Mouse (Mus musculus) neural tube, embryonic 12.5 days (tissue): Measurements from ENCODE around the gene Gpat2. TPM values are rescaled to one million over a fixed set of nuclear protein-coding genes. Genes with fewer than 3 reads are reported as not detected.

Experiments
- ATAC-seq: fragments of 200-750 bp; cut with Nextera tagmentation; 2 replicates; pipeline ENCODE4 v1.8.0; 2017; ENCODE audit warnings: low read depth, mild to moderate bottlenecking, moderate TSS enrichment, moderate library complexity; ENCODE audit not compliant: low FRiP score
- H3K27ac ChIP-seq: fragments of 300-500 bp; sonication (generic); 2 replicates; pipeline ENCODE4 v1.5.1; 2016
- H3K27me3 ChIP-seq: fragments of 300-500 bp; sonication (generic); replicated peaks from 2 replicates; pipeline ENCODE4 v1.6.1; 2016; ENCODE audit warnings: mild to moderate bottlenecking
- H3K36me3 ChIP-seq: fragments of 300-500 bp; sonication (generic); 2 replicates; pipeline ENCODE4 v1.6.1; 2016; ENCODE audit warnings: mild to moderate bottlenecking
- H3K4me1 ChIP-seq: fragments of 300-500 bp; sonication (generic); 2 replicates; pipeline ENCODE4 v1.6.1; 2016
- H3K4me2 ChIP-seq: fragments of 300-500 bp; sonication (generic); replicated peaks from 2 replicates; pipeline ENCODE4 v1.6.1; 2016; ENCODE audit warnings: mild to moderate bottlenecking
- H3K4me3 ChIP-seq: fragments of 300-500 bp; sonication (generic); 2 replicates; pipeline ENCODE4 v1.5.1; 2016
- H3K9ac ChIP-seq: fragments of 300-500 bp; sonication (generic); 2 replicates; pipeline ENCODE4 v1.6.1; 2016; ENCODE audit warnings: mild to moderate bottlenecking
- H3K9me3 ChIP-seq: fragments of 300-500 bp; sonication (generic); 2 replicates; pipeline ENCODE4 v1.6.1; 2016; ENCODE audit warnings: mild to moderate bottlenecking
- WGBS: fragments of 180-500 bp; shearing (Covaris S2); methylation state at CpG from one replicate; pipeline ENCODE4 v1.1.7; 2016; 5-methylcytosine and 5-hydroxymethylcytosine counted together
- polyA plus RNA-seq: library from polyadenylated mRNA; unstranded; fragments of >200 nt; fragmentation: Nextera tagmentation; extraction: Ambion mirVana; gene quantifications from 2 replicates; pipeline ENCODE4 v1.2.1, GENCODE M21; 2016

Gene Gpat2
- polyA plus RNA-seq = 0.14 TPM in 2 replicates

DNA sequence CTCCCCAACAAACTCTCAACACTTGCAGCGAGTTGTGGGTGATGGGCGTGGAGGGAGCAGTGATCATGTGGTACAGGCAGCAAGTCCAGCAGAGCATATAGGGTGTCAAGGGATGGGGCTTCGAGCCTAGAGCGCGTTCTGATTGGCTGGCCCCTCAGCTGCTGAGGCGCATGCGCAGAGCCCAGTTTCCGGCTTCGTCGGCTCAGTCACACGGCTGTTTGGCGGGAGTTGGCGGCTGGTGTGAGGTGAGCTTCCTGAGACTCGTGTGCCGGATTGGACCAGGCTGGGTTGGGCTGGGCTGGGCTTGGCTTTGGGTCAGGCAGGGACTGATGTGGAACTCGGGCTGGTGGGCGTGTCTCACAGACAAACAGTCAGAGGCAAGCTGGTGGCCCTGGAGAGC, at the start of gene Gpat2:
Gene Gpat2, plus strand, starts transcription at position 223 of the 400 bp plus-strand sequence.
- no peak within 1 kb of the TSS for H3K9ac ChIP-seq

DNA sequence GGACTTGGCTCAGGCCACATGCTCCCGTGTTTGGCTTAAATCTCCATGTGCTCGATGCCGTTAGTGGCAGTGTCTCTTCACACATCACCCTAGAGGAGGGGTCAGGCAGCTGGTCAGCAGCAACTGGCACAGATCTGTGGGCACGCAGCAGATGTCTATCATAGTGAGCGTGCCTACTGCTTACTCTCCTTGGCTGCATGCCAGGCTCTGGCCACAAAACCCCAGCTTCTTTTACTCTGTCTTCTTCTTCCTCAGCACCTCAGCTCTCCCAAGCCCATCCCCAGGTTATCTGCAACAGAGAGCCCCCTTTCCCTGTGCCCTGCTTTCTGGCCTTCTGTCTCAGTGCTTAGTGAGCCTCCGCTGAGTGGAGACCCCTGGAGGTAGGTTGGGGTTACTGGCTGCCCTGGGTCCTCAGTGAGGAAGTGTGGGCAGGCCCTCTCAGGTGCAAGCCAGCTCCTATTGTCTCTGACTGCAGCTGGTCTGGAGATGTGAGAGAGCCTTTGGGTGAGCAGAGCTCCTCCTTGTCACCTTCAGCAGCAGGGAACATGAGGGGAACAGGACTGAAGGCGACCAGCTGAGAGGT, 49.1 kb upstream of the Gpat2 start:
- H3K4me2 ChIP-seq = no peak overlapping the region
- H3K4me3 ChIP-seq = no peak overlapping the region
- no peaks in the 10 kb centered on the region; the same call in 1 of the 2 replicates for H3K27me3 ChIP-seq
- peaks cover 10% of the 10 kb centered on the region; the same call in 1 of the 2 replicates for H3K4me1 ChIP-seq
- no peak overlapping the region for H3K9ac ChIP-seq
- H3K27ac ChIP-seq = no peak overlapping the region
- no peaks in the 10 kb centered on the region for H3K9me3 ChIP-seq
- no peaks in the 10 kb centered on the region for H3K36me3 ChIP-seq
- ATAC-seq = no peak
- 60% methylated on average over 7 of the region's 7 CpGs for WGBS

More for the DNA sequence above, at the start of gene Gpat2:
- Histone ChIP-seq H3K27ac (no peak within 1 kb of the TSS), H3K27me3 (peaks cover 2% of the 10 kb centered on the region; the same call in 1 of the 2 replicates), H3K9me3 (no peaks in the 10 kb centered on the region), H3K4me3 (no peak within 1 kb of the TSS), H3K4me1 (no peaks in the 10 kb centered on the region), H3K36me3 (no peaks in the 10 kb centered on the region), H3K4me2 (no peak within 1 kb of the TSS)
- 90% methylated on average over 17 of the region's 17 CpGs for WGBS
- no peak for ATAC-seq

DNA sequence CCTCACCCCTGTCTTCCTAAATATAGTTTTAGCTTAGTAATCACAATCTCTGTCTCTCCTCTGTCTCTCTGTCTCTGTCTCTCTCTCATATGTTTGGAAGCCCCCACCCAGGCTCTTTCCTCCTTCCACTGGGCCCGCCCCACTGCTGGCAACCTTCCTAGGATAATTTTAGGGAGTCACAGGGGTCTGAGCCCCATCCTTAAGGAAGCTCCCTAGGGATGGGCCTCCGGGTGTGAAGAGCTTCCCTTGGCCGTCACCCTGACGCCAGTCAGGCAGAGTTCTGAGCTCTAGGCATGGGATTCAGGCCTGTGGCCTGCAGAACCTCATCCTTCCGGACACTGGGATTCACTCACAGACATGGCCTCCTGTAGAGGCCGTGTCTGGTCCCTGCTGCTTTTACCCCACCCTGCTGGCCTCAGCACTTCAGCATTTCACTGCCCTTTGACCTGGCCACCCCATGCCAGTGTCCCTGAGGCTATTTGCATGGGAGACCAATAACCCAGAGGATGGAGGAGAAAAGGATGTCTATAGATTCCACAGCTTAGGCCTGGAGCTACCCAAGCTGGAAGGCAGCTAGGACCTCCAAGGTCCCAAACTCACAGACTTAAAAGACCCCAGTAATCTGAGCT, 48.5 kb upstream of the Gpat2 start:
- Histone ChIP-seq H3K4me3 (no peak overlapping the region), H3K4me1 (peaks cover 10% of the 10 kb centered on the region; the same call in 1 of the 2 replicates), H3K27me3 (no peaks in the 10 kb centered on the region; the same call in 1 of the 2 replicates), H3K36me3 (no peaks in the 10 kb centered on the region), H3K27ac (no peak overlapping the region), H3K9me3 (no peaks in the 10 kb centered on the region), H3K9ac (no peak overlapping the region), H3K4me2 (no peak overlapping the region)
- no peak for ATAC-seq
- 79% methylated on average over 6 of the region's 6 CpGs for WGBS

DNA sequence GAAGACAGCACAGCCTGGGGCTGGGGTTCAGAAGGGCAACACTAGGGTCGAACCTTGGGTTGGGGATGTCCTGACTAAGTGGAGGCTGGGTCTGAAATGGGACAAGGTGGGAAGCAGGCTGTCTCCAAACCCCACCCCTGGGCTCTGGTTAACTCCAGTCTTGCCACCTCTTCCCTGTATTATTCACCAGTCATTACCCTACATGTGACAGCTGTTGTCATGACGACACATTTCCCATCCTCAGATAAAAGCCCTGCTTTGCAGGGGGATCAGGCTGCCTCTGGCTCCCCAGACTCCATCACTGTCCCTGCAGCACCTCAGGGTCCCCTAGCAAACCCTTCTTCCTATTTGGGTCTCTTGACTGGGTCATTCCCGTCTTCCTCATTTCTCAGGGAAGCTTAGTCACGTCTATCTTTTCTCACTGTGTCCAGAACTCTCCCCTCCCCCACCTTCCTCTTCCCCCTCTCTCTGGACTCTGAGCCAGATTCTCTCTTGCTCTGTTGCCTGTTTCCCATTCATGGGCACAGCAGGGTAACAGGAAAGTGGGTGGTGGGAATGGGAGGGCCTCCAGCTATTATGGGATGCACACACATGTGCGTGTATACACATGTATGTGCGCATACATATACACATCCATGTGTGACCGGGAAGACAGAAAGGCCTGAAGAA, 46.9 kb upstream of the Gpat2 start:
- WGBS = 68% methylated on average over 7 of the region's 7 CpGs
- Histone ChIP-seq H3K27me3 (no peaks in the 10 kb centered on the region; the same call in 1 of the 2 replicates), H3K9me3 (no peaks in the 10 kb centered on the region), H3K4me2 (no peak overlapping the region), H3K27ac (no peak overlapping the region), H3K9ac (no peak overlapping the region), H3K4me1 (peaks cover 10% of the 10 kb centered on the region; the same call in 1 of the 2 replicates), H3K4me3 (no peak overlapping the region), H3K36me3 (no peaks in the 10 kb centered on the region)
- ATAC-seq = peak; percentile 21; the same call in 1 of the 2 replicates

DNA sequence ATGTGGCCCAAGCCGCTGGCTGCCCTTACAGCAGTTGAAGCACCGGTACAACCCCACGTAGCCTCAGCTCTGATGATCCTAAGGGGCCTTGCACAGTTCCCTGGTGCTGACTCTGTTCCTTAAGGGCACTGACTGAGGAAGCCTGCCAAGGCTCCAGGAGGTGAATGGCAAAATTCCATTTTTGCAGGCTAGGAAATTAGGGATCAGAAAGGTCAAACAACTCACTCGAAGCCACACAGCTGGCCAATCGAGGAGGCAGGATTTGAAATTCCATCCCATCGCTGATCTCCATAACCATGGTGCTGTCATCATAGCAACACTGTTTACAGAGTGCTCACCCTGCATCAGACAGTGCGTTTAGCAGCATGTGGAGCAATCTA, 46.4 kb upstream of the Gpat2 start:
- Histone ChIP-seq H3K4me1 (peaks cover 10% of the 10 kb centered on the region; the same call in 1 of the 2 replicates), H3K27me3 (no peaks in the 10 kb centered on the region; the same call in 1 of the 2 replicates), H3K9me3 (no peaks in the 10 kb centered on the region), H3K4me3 (no peak overlapping the region), H3K4me2 (no peak overlapping the region), H3K27ac (no peak overlapping the region), H3K36me3 (no peaks in the 10 kb centered on the region), H3K9ac (no peak overlapping the region)
- ATAC-seq = no peak
- 77% methylated on average over 7 of the region's 7 CpGs for WGBS

DNA sequence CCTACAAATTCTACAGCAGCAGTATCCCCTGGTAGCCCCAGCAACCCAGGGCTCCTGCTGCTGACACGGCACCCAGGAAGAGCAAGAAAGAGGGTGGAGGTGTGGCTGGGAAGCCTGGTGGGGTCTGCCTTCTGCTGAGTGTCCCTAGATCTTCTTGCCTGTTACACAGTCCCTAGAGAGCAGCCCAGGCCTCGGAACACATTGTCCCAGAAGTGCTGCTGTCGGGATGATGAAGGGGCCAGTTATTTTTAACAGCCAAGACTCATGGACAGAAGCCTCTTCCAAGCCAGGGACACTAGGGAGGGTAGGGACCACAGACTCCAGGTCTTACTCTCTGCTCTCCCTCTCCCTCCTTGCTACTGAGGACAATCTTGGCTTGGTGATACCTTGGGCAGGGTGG, 45.7 kb upstream of the Gpat2 start:
- H3K4me1 ChIP-seq = peaks cover 10% of the 10 kb centered on the region; the same call in 1 of the 2 replicates
- no peak for ATAC-seq

DNA sequence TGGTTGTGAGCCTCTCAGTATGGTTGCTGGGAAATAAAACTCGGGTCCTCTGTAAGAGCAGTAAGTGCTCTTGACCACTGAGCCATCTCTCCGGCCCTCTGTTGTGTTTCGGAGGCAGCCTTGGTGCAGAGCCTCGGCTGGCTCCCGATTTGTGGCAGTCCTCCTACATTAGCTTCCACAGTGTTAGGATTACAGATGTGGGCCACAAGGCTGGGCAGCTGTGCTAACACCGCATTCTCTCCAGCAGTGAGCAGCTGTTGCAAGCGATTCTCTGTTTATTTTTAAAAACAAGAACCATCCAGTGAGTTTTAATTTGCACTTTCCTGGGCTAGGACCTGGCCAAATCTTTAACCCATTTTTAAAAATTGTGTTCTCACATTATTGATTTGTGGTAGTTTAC, 41.1 kb upstream of the Gpat2 start:
- no peak overlapping the region for H3K27ac ChIP-seq
- no peaks in the 10 kb centered on the region for H3K27me3 ChIP-seq
- WGBS = 70% methylated on average over 7 of the region's 7 CpGs
- no peaks in the 10 kb centered on the region for H3K4me1 ChIP-seq
- no peaks in the 10 kb centered on the region for H3K9me3 ChIP-seq
- H3K36me3 ChIP-seq = no peaks in the 10 kb centered on the region
- no peak overlapping the region for H3K4me3 ChIP-seq
- no peak for ATAC-seq
- no peak overlapping the region for H3K4me2 ChIP-seq
- H3K9ac ChIP-seq = no peak overlapping the region

More for the DNA sequence above, 45.7 kb upstream of the Gpat2 start:
- Histone ChIP-seq H3K4me2 (no peak overlapping the region), H3K27ac (no peak overlapping the region), H3K9me3 (no peaks in the 10 kb centered on the region), H3K9ac (no peak overlapping the region), H3K4me3 (no peak overlapping the region), H3K27me3 (no peaks in the 10 kb centered on the region; the same call in 1 of the 2 replicates), H3K36me3 (no peaks in the 10 kb centered on the region)
- WGBS = 70% methylated on average over 3 of the region's 3 CpGs

DNA sequence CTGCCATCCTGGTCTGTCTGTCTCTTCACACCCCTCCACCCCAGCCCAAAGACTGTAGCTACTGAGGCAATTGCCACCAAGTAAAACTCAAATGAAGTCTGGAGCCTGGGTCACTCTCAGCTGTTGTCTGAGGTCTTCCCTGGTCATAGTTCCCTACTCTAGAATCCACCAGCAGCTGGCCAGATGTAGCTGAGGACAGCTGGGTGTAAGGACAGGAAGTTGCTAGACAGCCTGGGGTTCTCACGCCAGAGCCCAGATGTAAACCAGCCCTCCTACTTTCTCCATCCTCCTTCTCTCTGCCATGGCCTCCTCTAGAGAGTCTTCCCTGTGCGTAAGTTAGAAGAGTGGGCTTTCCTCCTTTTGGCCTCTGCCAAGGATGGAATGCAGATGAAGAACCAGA, 37.5 kb upstream of the Gpat2 start:
- Histone ChIP-seq H3K9ac (no peak overlapping the region), H3K4me1 (no peaks in the 10 kb centered on the region), H3K27me3 (no peaks in the 10 kb centered on the region), H3K36me3 (no peaks in the 10 kb centered on the region), H3K4me3 (no peak overlapping the region), H3K4me2 (no peak overlapping the region), H3K9me3 (no peaks in the 10 kb centered on the region), H3K27ac (no peak overlapping the region)
- ATAC-seq = no peak
- WGBS = 88% methylated on average over 2 of the region's 2 CpGs

DNA sequence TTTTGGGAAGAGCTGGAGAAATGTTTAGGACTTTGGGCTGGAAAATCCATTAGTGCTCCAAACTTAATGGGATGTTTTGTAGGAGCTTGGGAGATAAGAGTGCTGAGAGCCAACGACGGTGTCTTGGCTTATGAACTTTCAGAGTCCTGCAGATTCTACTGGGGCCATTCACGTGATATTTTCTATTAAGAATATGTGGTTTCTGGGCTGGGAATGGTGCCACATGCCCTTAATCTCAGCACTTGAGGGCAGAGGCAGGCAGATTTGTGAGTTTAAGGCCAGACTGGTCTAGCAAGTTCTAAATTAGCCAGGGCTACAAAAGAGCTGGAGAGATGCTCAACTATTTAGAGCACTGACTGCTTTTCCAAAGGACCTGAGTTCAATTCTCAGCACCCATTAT, 34.6 kb upstream of the Gpat2 start:
- Histone ChIP-seq H3K4me2 (no peak overlapping the region), H3K4me3 (no peak overlapping the region), H3K27me3 (no peaks in the 10 kb centered on the region), H3K9ac (no peak overlapping the region), H3K4me1 (no peaks in the 10 kb centered on the region), H3K27ac (no peak overlapping the region), H3K9me3 (no peaks in the 10 kb centered on the region), H3K36me3 (no peaks in the 10 kb centered on the region)
- 80% methylated on average over 3 of the region's 3 CpGs for WGBS
- no peak for ATAC-seq

DNA sequence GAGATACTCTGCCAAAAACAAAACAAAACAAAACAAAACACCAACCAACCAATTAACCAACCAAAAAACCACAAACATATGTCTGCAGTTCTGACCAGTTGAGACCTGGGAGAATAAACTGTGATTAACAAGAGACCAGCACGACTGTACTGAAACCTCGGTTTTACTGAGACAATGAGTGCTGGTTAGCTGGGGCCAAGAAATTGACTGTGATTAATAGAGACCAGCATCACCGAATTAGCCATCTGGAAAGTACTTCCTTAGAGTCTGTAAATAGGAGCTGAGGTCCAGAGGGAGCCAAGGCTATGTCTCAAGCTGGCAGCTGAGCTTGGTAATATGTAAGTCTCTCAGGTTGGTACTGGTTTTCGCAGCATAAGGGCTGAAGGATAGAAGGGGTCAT, 34.2 kb upstream of the Gpat2 start:
- H3K9me3 ChIP-seq = no peaks in the 10 kb centered on the region
- H3K36me3 ChIP-seq = no peaks in the 10 kb centered on the region
- no peak overlapping the region for H3K4me3 ChIP-seq
- 68% methylated on average over 4 of the region's 4 CpGs for WGBS
- no peak for ATAC-seq
- H3K27ac ChIP-seq = no peak overlapping the region
- H3K27me3 ChIP-seq = no peaks in the 10 kb centered on the region
- H3K4me2 ChIP-seq = no peak overlapping the region
- no peak overlapping the region for H3K9ac ChIP-seq
- no peaks in the 10 kb centered on the region for H3K4me1 ChIP-seq

DNA sequence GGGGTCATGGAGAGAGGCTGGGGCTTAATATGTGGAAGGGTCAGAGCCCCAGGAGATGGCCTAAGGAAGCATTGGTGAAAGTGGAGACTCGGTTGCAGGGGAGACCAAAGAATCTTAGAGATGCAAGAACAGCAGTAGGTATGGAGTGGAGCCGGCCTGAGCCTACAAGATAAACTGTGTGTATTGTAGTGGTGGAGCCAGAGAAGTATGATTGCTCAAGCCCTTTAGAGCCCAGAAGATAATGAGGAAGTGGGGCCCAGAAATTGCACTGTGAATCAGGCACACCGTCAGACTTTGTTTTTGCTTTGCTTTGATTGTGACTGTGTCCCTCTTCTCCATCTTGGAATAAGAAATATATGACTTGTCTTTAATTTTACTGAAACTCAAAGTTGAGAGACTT, 33.7 kb upstream of the Gpat2 start:
- Histone ChIP-seq H3K27ac (no peak overlapping the region), H3K9ac (no peak overlapping the region), H3K9me3 (no peaks in the 10 kb centered on the region), H3K27me3 (no peaks in the 10 kb centered on the region), H3K36me3 (no peaks in the 10 kb centered on the region), H3K4me2 (no peak overlapping the region), H3K4me1 (no peaks in the 10 kb centered on the region), H3K4me3 (no peak overlapping the region)
- WGBS = 70% methylated on average over 3 of the region's 3 CpGs
- no peak for ATAC-seq

DNA sequence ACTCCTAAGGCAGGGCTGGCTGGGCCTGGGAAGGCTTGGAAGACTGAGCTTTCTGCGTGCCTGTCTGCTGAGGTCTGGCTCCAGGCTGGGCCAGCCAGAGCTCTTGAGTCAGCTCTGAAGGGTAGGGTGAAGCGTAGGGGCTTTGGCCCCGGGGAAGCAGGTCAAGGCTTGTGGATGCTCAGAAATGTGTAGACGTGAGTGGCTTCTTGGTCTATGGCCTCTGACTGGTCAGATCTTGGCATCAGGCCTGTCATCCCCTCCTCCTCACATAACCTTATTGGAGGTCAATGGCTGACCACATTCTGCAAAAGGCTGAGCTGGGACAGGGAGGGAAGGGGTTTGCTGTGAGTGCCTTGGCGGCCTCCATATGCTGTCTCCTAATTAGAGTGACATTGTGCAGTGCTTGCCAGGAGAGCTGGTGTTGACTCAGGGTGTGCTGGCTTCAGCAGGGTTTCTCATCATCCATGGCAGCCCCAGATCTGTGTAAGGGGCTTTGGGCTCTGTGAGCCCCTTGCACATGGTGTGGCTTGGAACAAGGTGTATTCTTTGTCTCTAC, 30.3 kb upstream of the Gpat2 start:
- Histone ChIP-seq H3K4me2 (no peak overlapping the region), H3K4me3 (no peak overlapping the region), H3K27ac (no peak overlapping the region), H3K27me3 (no peaks in the 10 kb centered on the region), H3K9ac (no peak overlapping the region), H3K4me1 (no peaks in the 10 kb centered on the region), H3K36me3 (no peaks in the 10 kb centered on the region), H3K9me3 (no peaks in the 10 kb centered on the region)
- WGBS = 87% methylated on average over 5 of the region's 5 CpGs
- no peak for ATAC-seq
